Mouse (Mus musculus) cortical plate, adult 2 months (tissue): Measurements from ENCODE around the gene Cd4.

ENCODE experiments used
- CTCF ChIP-seq: fragments of 200-500 bp; IDR thresholded peaks from 2 replicates; pipeline ENCODE4 v1.5.1; 2011; ENCODE audit warnings: mild to moderate bottlenecking, control low read depth, low read length; ENCODE audit not compliant: insufficient read depth; ENCODE audit errors: extremely low read depth
- POLR2A ChIP-seq: fragments of 200-500 bp; IDR thresholded peaks from 2 replicates; pipeline ENCODE4 v1.6.1; 2011; ENCODE audit warnings: mild to moderate bottlenecking, low read length, control low read depth; ENCODE audit not compliant: insufficient read depth; ENCODE audit errors: extremely low read depth

GRCm38 (mm10) chr6:124860511-124860910 is 27.5 kb downstream of the Cd4 start:
- TF ChIP-seq CTCF (no peak), POLR2A (no peak)
